Mouse (Mus musculus): ENCODE results near the gene Ltv1.

Gene Ltv1

DNA sequence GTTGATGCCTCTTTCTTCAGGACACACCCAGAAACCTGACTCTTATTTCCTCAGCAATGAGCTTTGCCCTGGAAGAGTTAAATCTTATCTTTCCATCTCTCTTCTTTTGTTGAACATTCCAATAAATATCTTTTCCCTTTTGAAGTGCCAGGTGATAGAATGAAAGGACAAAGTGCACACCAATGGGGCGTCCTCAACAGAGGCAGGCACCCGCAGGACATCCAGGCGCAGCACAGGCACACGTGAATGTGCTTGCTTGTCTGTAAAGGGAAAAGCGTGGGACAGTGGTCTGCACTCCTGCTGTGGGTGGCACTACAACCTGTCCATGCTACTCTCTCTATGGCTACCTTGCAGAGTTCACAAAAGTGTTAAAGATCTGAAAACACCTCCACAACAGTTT is 3.1 kb downstream of the Ltv1 start:
- DNase-seq, result no peak

DNA sequence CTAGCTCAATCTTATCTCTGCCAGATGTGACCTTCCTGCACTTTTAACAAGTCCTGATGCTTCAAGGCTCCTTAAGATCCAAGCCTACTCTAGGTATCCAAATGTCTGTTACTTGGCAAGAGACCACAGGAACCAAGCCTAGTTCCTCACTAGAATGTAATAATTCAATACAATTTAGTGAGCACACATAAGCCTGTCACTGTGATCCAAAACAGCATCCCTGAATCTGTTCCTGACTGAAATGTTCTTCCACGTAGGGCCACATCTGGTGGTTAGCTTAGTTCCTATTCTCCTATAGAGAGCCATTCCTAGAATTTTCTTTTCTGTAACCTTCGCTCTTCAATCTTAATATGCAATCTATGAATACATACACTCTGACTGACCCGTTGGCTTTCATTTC is 6.2 kb downstream of the Ltv1 start:
- DNase-seq, result no peak

DNA sequence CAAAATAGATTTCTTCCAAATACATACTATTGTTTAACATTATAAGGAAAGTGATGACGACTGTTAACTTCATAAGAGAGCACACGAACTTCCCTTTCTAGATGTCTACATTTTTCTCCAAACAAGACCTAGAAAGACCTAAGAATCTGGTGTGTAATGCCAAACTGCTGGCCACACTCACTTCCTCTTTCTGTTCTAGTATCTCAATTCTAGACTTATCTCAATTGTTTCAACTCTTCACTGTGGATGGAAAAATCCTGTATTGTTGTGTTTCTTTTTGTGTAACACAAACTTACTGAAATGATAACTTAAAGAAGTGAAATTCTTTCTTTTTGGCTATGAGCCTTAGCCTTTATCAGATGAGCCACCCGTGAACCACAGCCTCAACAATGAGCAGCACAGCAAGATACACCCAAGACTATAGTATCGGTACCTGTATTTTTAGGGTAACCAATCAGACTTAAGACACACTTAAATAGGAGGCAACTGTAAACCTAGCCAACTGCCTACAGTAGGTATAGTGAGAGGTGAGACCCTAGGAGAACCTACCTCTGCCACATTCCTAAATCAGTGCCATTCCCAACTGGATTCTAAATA is 8.7 kb downstream of the Ltv1 start:
- peak in 1 of 2 experiments; percentile 12 for DNase-seq

DNA sequence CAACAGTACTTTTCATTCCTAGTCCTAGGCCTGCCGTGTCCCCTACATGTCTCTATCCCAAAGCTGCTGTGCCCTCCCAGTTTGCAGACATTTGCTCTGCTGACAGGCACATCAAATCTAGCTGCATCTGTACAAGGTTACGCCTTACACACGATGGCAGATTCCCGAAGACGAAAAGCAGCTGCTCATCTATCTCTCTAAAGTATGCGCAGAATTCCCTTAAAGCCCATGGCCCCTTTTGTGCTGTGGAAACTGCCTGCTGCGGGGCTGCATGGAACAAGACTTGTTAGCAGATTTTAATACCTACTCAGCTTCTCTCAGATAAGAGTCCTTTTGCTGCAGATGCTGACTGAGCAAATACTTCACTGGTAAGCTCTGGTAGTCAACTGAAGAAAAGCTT is 12.8 kb downstream of the Ltv1 start:
- no peak for DNase-seq

DNA sequence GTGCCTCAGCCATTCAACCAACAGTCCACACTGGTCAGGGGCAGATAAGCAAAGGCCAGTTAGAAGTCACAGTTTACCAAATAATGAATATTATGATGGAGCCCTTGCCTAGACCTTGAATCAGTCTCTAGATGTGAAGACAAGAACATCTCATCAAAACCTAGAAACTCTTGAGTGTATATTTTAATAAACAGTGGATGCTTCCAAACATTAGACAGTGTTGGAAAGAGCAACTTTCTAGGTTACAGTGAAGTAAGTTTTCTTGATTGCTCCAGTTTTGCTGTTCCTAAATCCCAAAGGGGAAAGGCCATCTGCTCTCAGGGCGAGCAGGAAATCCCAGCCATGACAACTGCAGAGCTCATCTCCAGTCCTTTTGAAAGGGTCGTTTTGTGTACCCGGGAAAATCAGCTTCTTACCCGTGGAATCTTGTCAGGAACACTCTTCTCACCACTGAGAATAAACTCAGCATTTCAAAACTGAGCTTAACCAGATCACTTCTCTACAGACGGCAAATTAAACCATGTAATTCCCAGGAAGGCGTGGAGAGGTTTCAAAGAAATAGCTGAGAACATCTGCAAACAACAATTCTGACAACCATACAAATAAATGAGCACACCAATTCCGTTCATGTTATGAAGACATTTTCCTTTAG is 14.9 kb downstream of the Ltv1 start, which contains the start of gene Zc2hc1b:
Gene Zc2hc1b, minus strand, starts transcription at position 51 of the 652 bp plus-strand sequence.
- no peak for DNase-seq

DNA sequence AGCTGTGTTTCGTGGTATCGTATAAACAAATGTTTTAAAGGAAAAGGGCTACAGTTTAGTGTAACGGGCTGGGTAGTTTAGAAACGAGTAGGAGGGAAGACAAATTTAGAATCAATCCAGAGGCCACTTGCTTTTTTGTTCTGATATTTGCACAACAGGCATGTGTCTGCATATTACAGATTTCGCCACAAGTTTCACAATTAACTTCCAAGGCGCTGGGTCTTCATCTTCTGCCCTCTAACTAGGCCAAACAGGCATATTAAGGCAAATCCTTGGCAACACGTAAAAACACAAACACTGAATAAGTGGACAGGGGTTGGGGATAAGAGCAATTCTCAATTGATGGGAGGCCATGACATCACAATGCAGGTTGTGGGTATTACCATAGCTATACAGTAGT is 17.1 kb downstream of the Ltv1 start:
- no peak for DNase-seq

DNA sequence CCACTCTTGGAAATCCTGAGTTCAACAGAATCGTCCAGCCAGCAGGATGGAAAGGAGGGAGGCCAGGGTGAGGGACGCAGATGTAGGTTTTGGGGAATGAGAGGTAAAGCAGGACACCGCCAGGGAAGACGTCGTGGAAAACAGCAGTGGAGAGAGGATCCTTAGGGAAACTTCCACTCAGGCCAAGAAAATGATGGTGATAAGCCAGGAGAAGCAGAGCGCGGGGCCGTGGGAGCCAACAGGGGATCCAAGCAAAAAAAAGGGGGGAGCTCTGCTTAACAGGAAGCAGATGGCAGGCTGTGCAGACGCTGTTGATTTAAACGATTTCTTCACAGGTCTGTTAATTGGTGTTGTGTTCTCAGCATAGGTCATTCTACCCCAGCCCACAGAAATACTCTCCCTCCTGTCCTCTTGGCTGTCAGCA is 20.2 kb downstream of the Ltv1 start:
- no peak for DNase-seq

DNA sequence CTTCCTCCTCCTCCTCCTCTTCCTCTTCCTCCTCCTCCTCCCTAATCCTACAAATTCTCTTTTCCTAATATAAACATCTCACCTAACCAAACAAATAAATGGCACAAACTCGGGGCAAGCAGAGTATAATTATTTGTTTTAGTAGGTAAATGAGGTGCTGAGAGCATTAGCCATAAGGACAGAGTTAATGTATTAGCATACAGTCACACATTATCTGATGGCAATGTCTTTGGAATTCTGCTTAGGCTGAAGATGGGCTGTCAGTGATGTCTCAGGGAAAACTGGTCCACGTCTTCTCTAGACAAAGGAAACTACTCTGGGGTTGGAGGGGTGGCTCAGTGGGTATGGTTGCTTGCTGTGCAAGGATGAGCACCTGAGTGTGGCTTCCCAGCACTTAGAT is 21.5 kb downstream of the Ltv1 start:
- DNase-seq, result no peak

DNA sequence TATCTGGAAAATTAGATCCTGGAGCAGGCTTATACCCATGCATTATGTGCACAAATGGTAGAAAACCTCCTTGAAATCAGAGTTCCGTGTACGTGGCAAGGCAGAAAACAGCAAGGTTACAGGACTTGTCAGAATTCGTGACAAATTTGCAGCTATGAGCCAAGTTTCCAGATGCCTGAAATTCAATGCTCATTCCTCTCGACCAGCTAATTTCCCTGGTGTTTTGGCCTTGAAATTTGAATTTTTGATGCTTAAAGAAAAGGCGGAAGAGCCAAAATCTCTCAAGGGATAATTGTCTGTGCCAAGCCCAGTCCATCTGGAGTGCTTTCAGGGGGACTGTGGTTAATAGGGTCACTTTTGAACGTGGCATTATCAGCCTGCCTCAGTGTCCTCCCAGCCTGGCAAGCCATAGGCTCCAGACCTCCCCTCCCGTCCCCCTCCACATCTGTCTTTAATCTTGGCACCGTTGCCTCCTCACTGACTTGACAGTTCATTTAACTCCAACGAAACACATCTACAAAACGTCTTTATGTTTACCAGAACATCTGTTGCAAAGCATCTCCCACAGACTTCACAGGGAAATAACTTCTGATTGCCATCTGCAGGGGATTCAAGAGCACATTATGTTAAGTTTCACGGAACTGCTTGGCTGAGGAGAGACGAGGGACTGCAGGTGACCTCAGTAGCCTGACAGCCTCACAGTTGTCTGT is 22.1 kb downstream of the Ltv1 start:
- DNase-seq, result no peak

DNA sequence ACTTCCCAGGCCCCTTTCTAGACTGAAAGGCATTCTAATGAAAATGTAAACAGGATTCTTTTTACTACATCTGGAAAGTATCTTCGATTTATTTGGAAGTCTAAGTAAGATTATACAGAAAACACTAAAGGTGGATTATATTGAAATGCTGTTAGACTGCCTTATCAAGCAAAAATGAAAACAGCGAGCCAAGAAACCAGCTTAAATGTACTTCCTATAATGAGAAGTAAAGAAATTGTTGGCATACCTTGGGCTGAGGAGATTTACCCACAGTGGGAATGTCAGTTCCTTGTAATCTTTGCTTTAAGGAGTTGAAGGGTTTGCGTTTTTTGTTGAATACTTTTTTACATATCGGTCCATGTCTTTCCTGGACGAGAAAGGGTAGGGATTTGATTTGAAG is 24.5 kb downstream of the Ltv1 start:
- DNase-seq, result no peak

DNA sequence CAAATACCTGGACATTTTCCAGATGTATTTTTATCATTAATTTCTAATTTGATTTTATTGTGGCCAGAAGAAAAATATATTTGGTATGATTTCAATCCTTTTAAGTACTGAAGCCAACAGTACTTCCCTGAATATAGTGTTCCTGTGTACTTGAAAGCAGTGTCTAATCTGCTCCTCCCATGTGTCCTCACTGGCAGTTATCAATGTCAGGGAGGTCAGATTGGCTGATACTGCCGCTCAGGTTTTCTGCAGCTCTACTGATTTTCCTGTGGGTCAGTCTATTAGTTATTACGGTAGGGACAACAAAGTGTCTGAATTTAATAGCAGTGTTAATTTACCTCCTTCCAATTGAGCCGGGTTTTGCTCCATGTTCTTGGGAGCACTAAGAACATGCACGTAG is 30.9 kb downstream of the Ltv1 start:
- DNase-seq, result no peak

DNA sequence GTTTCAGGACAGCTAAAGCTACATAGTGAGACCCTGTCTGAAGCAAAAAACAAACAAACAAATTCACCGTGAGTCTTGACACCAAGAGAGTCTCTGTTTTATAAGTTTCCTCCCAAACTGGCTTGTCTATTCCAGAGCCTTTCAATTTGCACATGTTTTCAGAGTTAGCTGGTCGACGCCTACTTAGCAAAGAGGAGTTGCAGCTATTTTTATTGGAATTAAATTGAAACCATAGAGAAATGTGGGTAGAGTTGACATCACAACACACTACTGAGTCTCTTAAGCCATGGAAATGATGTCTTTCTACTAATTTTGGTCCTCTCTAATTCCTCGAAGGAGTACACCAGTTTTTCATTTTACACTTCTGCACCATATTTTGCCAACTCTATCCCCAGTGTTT is 32.1 kb downstream of the Ltv1 start:
- DNase-seq, result no peak

DNA sequence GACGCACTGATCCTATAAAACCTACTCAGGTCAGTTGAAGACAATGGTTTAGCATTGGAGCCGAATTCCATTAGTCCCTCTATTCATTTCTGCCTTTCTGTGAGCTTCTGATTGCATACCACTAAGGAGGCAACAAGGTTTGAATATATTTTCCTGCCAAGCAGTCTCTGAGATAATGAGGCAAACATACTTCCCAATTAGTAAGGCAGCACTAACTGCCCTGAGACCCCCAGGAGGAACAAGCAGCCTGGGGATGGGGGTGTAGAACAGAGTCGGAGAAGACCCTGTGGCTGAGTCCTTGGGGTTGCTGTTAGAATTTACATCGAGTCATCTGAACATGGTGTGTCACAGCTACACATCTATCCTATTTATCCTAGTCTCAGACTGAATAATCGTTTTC is 37.6 kb downstream of the Ltv1 start:
- no peak for DNase-seq

DNA sequence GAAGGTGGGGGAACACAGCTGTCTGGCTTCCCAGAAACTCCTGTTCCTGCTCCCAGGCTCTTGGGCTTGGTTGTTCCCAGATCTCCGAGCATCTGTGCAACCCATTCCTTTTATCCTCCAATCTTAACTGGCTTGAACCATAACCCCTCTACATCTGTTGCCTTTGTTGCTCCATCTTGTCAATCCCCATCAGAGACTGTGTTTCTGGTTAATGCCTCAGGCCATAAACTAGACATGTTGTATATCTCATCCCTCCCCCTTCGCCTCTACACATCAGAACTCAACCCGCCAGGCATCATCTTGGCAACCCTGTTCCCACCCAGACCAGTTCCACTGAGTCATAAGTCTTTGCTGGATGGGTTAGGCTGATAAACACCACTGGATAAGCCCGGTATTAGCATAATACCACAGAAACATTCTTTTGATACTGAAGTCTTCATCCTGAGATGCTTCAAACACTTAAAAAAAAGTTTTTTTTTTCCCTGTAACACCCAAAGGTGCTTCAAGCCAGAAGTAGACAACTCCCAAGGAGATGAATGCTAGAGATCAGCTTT is 40.1 kb downstream of the Ltv1 start:
- no peak for DNase-seq

DNA sequence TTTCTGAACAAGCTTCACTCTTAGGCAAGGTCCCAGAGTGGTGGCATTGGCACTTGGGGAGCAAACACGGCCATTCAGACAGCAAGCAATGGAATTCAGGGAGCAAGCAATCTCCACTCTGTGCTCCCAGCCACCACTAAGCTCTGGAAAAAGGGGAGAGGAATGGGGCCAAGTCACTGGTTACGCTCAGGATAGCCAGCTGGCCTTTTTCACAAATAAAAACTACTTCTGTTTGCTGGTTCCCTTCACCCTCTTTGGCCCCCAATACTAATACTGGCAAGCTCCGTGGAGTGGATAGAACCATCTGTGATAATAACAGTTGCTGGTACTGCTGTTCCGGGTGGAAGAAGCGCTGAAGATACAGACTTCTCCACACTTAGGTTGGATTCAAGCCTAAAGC is 41.6 kb downstream of the Ltv1 start:
- DNase-seq, result no peak

DNA sequence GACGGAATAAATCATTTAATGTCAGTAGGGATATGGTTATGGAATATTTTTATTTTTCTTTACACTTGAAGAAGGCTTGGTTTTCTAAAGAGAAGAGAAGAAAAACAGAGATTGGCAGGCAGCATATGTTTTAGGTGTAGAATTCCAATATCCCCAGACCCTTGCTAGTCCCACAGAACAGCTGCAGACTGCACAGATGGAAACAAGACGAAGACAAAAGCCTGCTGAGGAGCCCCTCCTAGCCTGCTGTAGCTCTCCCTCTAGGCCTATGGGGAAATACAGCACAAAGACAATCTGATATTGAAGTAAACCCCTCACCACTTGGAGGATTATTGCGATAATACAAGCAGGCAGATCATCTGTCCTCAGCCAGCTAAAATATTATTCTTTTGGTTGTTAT is 42.5 kb downstream of the Ltv1 start:
- no peak for DNase-seq

DNA sequence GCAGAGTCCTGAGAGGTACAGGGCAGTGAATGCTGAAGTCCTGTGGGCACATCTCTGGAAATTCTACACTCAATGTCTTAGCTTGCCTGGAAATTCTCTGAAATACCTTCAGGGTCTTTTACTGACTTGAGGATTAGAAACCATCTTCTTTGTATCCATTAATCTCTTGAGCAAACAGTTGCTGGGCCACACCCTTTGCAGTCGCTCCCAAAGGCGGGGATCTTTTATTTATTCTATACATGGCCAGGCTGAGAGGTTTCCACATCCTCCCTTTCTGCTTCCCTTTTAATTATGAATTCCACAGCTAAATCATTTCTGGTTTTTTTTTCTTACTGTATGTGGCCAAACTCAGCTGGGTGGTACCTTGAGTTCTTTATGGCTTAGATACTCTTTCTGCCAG is 52.5 kb downstream of the Ltv1 start:
- no peak for DNase-seq

DNA sequence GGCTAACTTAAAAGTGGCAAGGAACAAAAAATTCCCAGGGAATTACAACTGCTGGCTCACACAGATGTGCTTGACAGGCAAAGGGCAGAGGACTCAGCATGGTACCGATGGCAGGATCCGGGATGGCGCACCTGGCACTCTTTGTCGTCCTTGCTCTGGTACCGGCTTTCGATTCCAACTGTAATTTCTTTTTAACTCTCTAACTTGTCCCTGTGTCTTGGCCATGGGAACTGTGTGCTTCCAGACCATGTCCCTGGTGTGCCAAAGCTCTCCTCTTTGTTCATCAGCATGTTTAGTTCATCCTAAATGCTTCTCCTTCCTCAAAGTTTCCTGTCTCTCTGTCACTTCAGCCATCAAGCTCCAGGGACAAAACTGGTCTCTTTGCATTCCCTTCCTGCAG is 55.1 kb downstream of the Ltv1 start:
- DNase-seq, result no peak

DNA sequence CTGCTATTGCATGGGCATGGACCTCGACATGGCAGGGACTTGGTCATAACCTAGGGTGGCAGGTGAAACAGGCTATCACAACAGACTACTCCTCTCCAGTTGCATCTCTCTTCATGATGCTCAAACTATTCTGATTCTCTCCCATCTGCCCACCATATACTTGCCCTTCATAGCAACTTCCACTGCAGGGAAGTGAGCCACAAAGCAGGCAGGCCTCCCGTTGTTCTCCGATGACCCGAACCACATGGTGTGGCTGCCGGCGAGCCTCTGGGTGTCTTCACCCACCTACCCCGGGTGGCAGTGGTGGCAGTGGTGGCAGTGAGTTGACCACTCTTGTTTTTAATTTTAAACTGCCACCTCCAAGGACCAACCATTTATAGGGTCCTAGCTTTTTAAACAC is 57.2 kb downstream of the Ltv1 start:
- no peak for DNase-seq

DNA sequence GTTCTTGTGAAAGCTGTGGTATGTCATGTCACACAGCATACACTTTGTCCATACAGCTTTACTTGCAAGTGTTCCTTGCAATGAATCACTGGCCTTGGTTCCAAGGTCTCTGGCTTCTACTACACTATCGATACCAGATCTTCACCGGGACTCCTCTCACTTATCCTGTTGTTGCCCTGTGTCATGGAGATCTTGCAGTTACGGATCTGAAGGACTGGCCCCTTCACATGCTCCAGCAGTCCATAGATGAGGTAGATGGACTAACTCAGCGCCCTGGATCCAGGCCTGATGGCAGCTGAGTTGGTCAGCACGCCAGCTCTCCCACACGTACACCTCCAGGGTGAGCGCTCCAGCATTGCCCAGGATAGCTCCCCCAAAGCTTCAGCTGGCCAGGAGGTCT is 57.7 kb downstream of the Ltv1 start:
- DNase-seq, result no peak

DNA sequence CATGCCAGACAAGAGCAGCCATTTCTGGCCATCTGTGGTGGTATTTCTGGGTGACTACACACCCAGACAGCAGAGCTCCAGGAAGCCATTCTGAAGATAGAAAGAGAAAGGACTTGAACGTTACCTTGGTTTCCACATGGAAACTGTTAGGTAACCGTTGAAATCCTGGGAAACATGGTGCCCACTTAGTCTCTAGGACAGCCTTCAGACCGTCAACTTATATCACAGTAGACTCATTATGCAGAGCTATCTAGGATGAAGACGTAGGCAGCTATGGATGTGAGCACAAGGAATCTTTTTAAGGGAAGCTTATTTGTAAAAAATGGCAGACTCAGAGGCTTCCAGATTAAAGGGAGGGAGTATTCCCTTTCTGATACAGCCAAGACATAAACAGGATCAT is 59.1 kb downstream of the Ltv1 start:
- no peak for DNase-seq

All from B cell, adult 2 months (primary cell).